Mouse (Mus musculus): ENCODE results near the gene Gm17455.

- TF ChIP-seq CTCF (IDR thresholded peaks at IDR 0.05; ENCODE audit: low read depth) = no peak
- no peak for TF ChIP-seq EP300 (IDR thresholded peaks at IDR 0.05; ENCODE audit: low read depth)
Observed at GRCm38 (mm10) chr10:60389447-60389865, 10.1 kb upstream of the Gm17455 start.

Measured in liver, embryonic 14.5 days (tissue).